Mouse (Mus musculus) CD4-positive helper T cell, adult 2 months (primary cell): ENCODE results near the gene Dusp18.
A peak's percentile ranks its signal among the peaks of the same experiment; 100 is the strongest.

ENCODE experiments used
- DNase-seq: peaks from one replicate; pipeline ENCODE4 v3.0.0-alpha.2; 2012; ENCODE audit warnings: low read depth, missing footprints, low spot score

Dusp18 gene

GRCm38 (mm10) chr11:3930019-3930418 lies 35.0 kb downstream of the Dusp18 start:
- DNase-seq: no peak

GRCm38 (mm10) chr11:3930931-3931330 lies 35.9 kb downstream of the Dusp18 start:
- DNase-seq: no peak

- DNase-seq: peak; percentile 79
Measured at GRCm38 (mm10) chr11:3931511-3932211, 36.6 kb downstream of the Dusp18 start, which contains the start of gene Tcn2. Gene Tcn2, minus strand, starts transcription at chr11:3932159.

GRCm38 (mm10) chr11:3933756-3934285 lies 38.8 kb downstream of the Dusp18 start:
- no peak for DNase-seq

GRCm38 (mm10) chr11:3935135-3935534 lies 40.1 kb downstream of the Dusp18 start:
- no peak for DNase-seq

GRCm38 (mm10) chr11:3936318-3936717 lies 41.3 kb downstream of the Dusp18 start:
- no peak for DNase-seq

GRCm38 (mm10) chr11:3937321-3937874 lies 42.4 kb downstream of the Dusp18 start:
- no peak for DNase-seq

GRCm38 (mm10) chr11:3941371-3941770 lies 46.3 kb downstream of the Dusp18 start:
- no peak for DNase-seq

GRCm38 (mm10) chr11:3946386-3946785 lies 51.3 kb downstream of the Dusp18 start:
- DNase-seq: no peak
